Mouse (Mus musculus): ENCODE measurements around the gene Nr2e1.

- TF ChIP-seq CTCF (conservative IDR thresholded peaks at IDR 0.05; ENCODE audit: low read length) (no peak), NANOG (IDR thresholded peaks at IDR 0.05; ENCODE audit: borderline replicate concordance, low read length) (no peak), POU5F1 (IDR thresholded peaks at IDR 0.05; ENCODE audit: borderline replicate concordance, low read length) (no peak)
Measured at GRCm38 (mm10) chr10:42572567-42572966, 10.9 kb downstream of the Nr2e1 start.
